ENCODE assay signal across 13 mouse cellular contexts in genomic region chr16:23780440-23781231, GRCm38 (mm10).
A peak's percentile ranks its signal among the peaks of the same experiment; 100 is the strongest.
DNase-seq lines count a peak whose midpoint lies in the region; ATAC-seq and TF ChIP-seq lines count a peak whose summit lies in the region.
"Had no signal": no experiment of that assay in that cellular context is flagged by ENCODE, and none has a peak within 500 bp of the region (broad histone marks: within the 10 kb centered on the region; RNA-seq: fewer than 3 reads in every experiment).

No protein-coding gene starts in this region.

- H3K4me2 ChIP-seq in heart, embryonic 11.5 days: no peak overlapping the region
- H3K4me2 ChIP-seq in lung, embryonic 15.5 days: peak overlapping the region; percentile 6; the same call in 1 of the 2 replicates
- H3K4me2 ChIP-seq in lung, postnatal 0 days (replicated peaks; ENCODE audit: low read depth, low read length): no peak overlapping the region
- H3K4me2 ChIP-seq in limb, embryonic 11.5 days (ENCODE audit: low read depth, severe bottlenecking): no peak overlapping the region
- H3K4me2 ChIP-seq: intestine, embryonic 15.5 days; midbrain, embryonic 13.5 days had no signal

- TF ChIP-seq CTCF in lung, postnatal 0 days (IDR thresholded peaks at IDR 0.05): no peak

- H3K4me1 ChIP-seq in heart, embryonic 11.5 days (ENCODE audit: control insufficient read depth, insufficient read depth, low read length): no peaks in the 10 kb centered on the region; the same call in 1 of the 2 replicates
- peaks cover 19% of the 10 kb centered on the region for H3K4me1 ChIP-seq in lung, embryonic 15.5 days
- no peaks in the 10 kb centered on the region for H3K4me1 ChIP-seq in lung, postnatal 0 days (ENCODE audit: insufficient read depth, low read depth, low read length)
- H3K4me1 ChIP-seq in limb, embryonic 11.5 days (ENCODE audit: control insufficient read depth, insufficient read depth, low read length): peaks cover 3% of the 10 kb centered on the region; the same call in 1 of the 2 replicates
- H3K4me1 ChIP-seq: midbrain, embryonic 13.5 days had no signal

- H3K9me3 ChIP-seq in heart, embryonic 11.5 days (replicated peaks; ENCODE audit: control insufficient read depth, low read length): no peaks in the 10 kb centered on the region
- H3K9me3 ChIP-seq in lung, embryonic 15.5 days: no peaks in the 10 kb centered on the region
- H3K9me3 ChIP-seq in lung, postnatal 0 days (ENCODE audit: low read length): no peaks in the 10 kb centered on the region
- H3K9me3 ChIP-seq in limb, embryonic 11.5 days (ENCODE audit: control insufficient read depth, low read length): no peaks in the 10 kb centered on the region
- H3K9me3 ChIP-seq: intestine, embryonic 15.5 days; midbrain, embryonic 13.5 days had no signal

- no peak for TF ChIP-seq EP300 in lung, postnatal 0 days (IDR thresholded peaks at IDR 0.05)

- 76% methylated on average over 14 of the region's 14 CpGs for WGBS in heart, embryonic 11.5 days (ENCODE audit: insufficient replicate concordance)
- 48% methylated on average over 14 of the region's 14 CpGs for WGBS in lung, embryonic 15.5 days
- 62% methylated on average over 14 of the region's 14 CpGs for WGBS in lung, postnatal 0 days
- WGBS in limb, embryonic 11.5 days: 43% methylated on average over 14 of the region's 14 CpGs

- H3K27me3 ChIP-seq in heart, embryonic 11.5 days (ENCODE audit: control insufficient read depth, insufficient read depth, low read length): no peaks in the 10 kb centered on the region
- no peaks in the 10 kb centered on the region for H3K27me3 ChIP-seq in lung, embryonic 15.5 days
- H3K27me3 ChIP-seq in lung, postnatal 0 days (replicated peaks; ENCODE audit: insufficient read depth, low read length): no peaks in the 10 kb centered on the region
- no peaks in the 10 kb centered on the region for H3K27me3 ChIP-seq in limb, embryonic 11.5 days (ENCODE audit: control insufficient read depth, insufficient read depth, low read length)
- H3K27me3 ChIP-seq: intestine, embryonic 15.5 days; midbrain, embryonic 13.5 days had no signal

- no peak overlapping the region for H3K27ac ChIP-seq in heart, embryonic 11.5 days (ENCODE audit: low read depth, low read length)
- H3K27ac ChIP-seq in lung, embryonic 15.5 days: no peak overlapping the region
- no peak overlapping the region for H3K27ac ChIP-seq in lung, postnatal 0 days (ENCODE audit: low read length)
- no peak overlapping the region for H3K27ac ChIP-seq in limb, embryonic 11.5 days (replicated peaks; ENCODE audit: low read depth, low read length)
- H3K27ac ChIP-seq: intestine, embryonic 15.5 days; midbrain, embryonic 13.5 days had no signal

- peak; percentile 6 for DNase-seq in heart, postnatal 4 days
- DNase-seq in lung, postnatal 0 days (ENCODE audit: low spot score): no peak
- peak; percentile 3 for DNase-seq in NIH3T3 (ENCODE audit: low read depth)
- peak; percentile 26 for DNase-seq in limb, embryonic 11.5 days (ENCODE audit: low spot score)
- DNase-seq: adrenal gland, postnatal 25 days; cerebellum, adult 18-20 months; thymus, postnatal 14 days had no signal

- ATAC-seq in heart, embryonic 11.5 days (replicated peaks; ENCODE audit: insufficient number of reproducible peaks, low FRiP score, low TSS enrichment): no peak
- no peak for ATAC-seq in lung, embryonic 15.5 days (ENCODE audit: borderline replicate concordance, extremely low read depth, low FRiP score, low TSS enrichment)
- no peak for ATAC-seq in lung, postnatal 0 days
- no peak for ATAC-seq in limb, embryonic 11.5 days (ENCODE audit: insufficient number of reproducible peaks, low FRiP score, low TSS enrichment, low read depth)
- ATAC-seq in granulocyte monocyte progenitor cell, adult 5-6 weeks (replicated peaks; ENCODE audit: poor library complexity, severe bottlenecking): no peak
- ATAC-seq: forebrain, embryonic 14.5 days; intestine, embryonic 15.5 days; midbrain, embryonic 13.5 days had no signal

- H3K4me3 ChIP-seq in heart, embryonic 11.5 days (ENCODE audit: low read depth, low read length): no peak overlapping the region
- no peak overlapping the region for H3K4me3 ChIP-seq in lung, embryonic 15.5 days
- no peak overlapping the region for H3K4me3 ChIP-seq in lung, postnatal 0 days (ENCODE audit: low read depth, low read length)
- H3K4me3 ChIP-seq in limb, embryonic 11.5 days (ENCODE audit: low read depth, low read length): no peak overlapping the region
- H3K4me3 ChIP-seq: intestine, embryonic 15.5 days; midbrain, embryonic 13.5 days had no signal

- H3K9ac ChIP-seq in heart, embryonic 11.5 days (ENCODE audit: low read depth, low read length): no peak overlapping the region
- no peak overlapping the region for H3K9ac ChIP-seq in lung, embryonic 15.5 days
- no peak overlapping the region for H3K9ac ChIP-seq in lung, postnatal 0 days (replicated peaks; ENCODE audit: low read depth)
- H3K9ac ChIP-seq in limb, embryonic 11.5 days (ENCODE audit: low read length): no peak overlapping the region
- H3K9ac ChIP-seq: intestine, embryonic 15.5 days; midbrain, embryonic 13.5 days had no signal

- no peaks in the 10 kb centered on the region for H3K36me3 ChIP-seq in heart, embryonic 11.5 days (ENCODE audit: control insufficient read depth, insufficient read depth, low read length)
- no peaks in the 10 kb centered on the region for H3K36me3 ChIP-seq in lung, embryonic 15.5 days
- H3K36me3 ChIP-seq in lung, postnatal 0 days (ENCODE audit: insufficient read depth, low read length): no peaks in the 10 kb centered on the region
- H3K36me3 ChIP-seq in limb, embryonic 11.5 days (ENCODE audit: control insufficient read depth, insufficient read depth, low read length): no peaks in the 10 kb centered on the region
- H3K36me3 ChIP-seq: intestine, embryonic 15.5 days; midbrain, embryonic 13.5 days had no signal
